Mouse (Mus musculus) limb, embryonic 14.5 days (tissue): ENCODE measurements at regions not wholly inside any gene's neighbourhood (a gene's known extent, or its start where the extent isn't known, plus 50 kb on each side); places are given as distances from the start of the nearest gene placed in this dataset.
A peak's percentile ranks its signal among the peaks of the same experiment; 100 is the strongest.

ENCODE experiments used
- ATAC-seq: fragments of 200-750 bp; cut with Nextera tagmentation; 2 replicates; pipeline ENCODE4 v1.8.0; 2017; ENCODE audit warnings: low read depth, moderate number of reproducible peaks, moderate TSS enrichment; ENCODE audit not compliant: low FRiP score
- DNase-seq: peaks from one replicate; pipeline ENCODE4 v3.0.0-alpha.2; 2015; ENCODE audit warnings: low spot score
- H3K27ac ChIP-seq: fragments of 300-500 bp; sonication (generic); replicated peaks from 2 replicates; pipeline ENCODE4 v1.5.1; 2014; ENCODE audit warnings: low read depth, mild to moderate bottlenecking, low read length, moderate library complexity, mixed read lengths
- H3K27me3 ChIP-seq: fragments of 300-500 bp; sonication (generic); 2 replicates; pipeline ENCODE4 v1.6.1; 2014; ENCODE audit warnings: low read length, mixed read lengths; ENCODE audit not compliant: control insufficient read depth, insufficient read depth
- H3K36me3 ChIP-seq: fragments of 300-500 bp; sonication (generic); 2 replicates; pipeline ENCODE4 v1.6.1; 2014; ENCODE audit warnings: mild to moderate bottlenecking, low read length, moderate library complexity, mixed read lengths; ENCODE audit not compliant: control insufficient read depth, insufficient read depth
- H3K4me1 ChIP-seq: fragments of 300-500 bp; sonication (generic); 2 replicates; pipeline ENCODE4 v1.6.1; 2014; ENCODE audit warnings: antibody characterized with exemption, low read length, mixed read lengths; ENCODE audit not compliant: control insufficient read depth, insufficient read depth
- H3K4me2 ChIP-seq: fragments of 300-500 bp; sonication (generic); replicated peaks from 2 replicates; pipeline ENCODE4 v1.6.1; 2014; ENCODE audit warnings: low read depth, mild to moderate bottlenecking, low read length, moderate library complexity; ENCODE audit not compliant: severe bottlenecking
- H3K4me3 ChIP-seq: fragments of 300-500 bp; sonication (generic); replicated peaks from 2 replicates; pipeline ENCODE4 v1.5.1; 2014; ENCODE audit warnings: low read length
- H3K9ac ChIP-seq: fragments of 300-500 bp; sonication (generic); 2 replicates; pipeline ENCODE4 v1.6.1; 2014; ENCODE audit warnings: mild to moderate bottlenecking, low read depth, low read length, moderate library complexity; ENCODE audit not compliant: severe bottlenecking
- H3K9me3 ChIP-seq: fragments of 300-500 bp; sonication (generic); 2 replicates; pipeline ENCODE4 v1.6.1; 2016; ENCODE audit warnings: low read length; ENCODE audit not compliant: control insufficient read depth
- POLR2A ChIP-seq: fragments of 200-500 bp; IDR thresholded peaks from 2 replicates; pipeline ENCODE4 v1.8.0; 2012; ENCODE audit warnings: inconsistent platforms, mild to moderate bottlenecking, moderate library complexity, borderline replicate concordance; ENCODE audit not compliant: insufficient read depth, insufficient read length; ENCODE audit errors: extremely low read depth
- WGBS: fragments of 180-500 bp; shearing (Covaris S2); extraction: QIAGEN DNeasy Blood & Tissue Kit; methylation state at CpG from one replicate; pipeline ENCODE4 v1.1.7; 2014; 5-methylcytosine and 5-hydroxymethylcytosine counted together

- WGBS, result 31% methylated on average over 3 of the region's 3 CpGs
- no peaks in the 10 kb centered on the region for H3K36me3 ChIP-seq
- DNase-seq (peak; percentile 59), ATAC-seq (peak; percentile 69)
- no peaks in the 10 kb centered on the region for H3K27me3 ChIP-seq
- TF ChIP-seq POLR2A, result no peak
- no peaks in the 10 kb centered on the region for H3K9me3 ChIP-seq
- H3K9ac ChIP-seq, result no peak overlapping the region
- H3K4me2 ChIP-seq, result no peak overlapping the region
- H3K4me3 ChIP-seq, result no peak overlapping the region
- peak overlapping the region; percentile 26; the same call in 1 of the 2 replicates for H3K27ac ChIP-seq
- no peaks in the 10 kb centered on the region for H3K4me1 ChIP-seq
These were observed 61.7 kb upstream of the 6030498E09Rik start for GRCm38 (mm10) chrX:38710660-38711264.

DNA sequence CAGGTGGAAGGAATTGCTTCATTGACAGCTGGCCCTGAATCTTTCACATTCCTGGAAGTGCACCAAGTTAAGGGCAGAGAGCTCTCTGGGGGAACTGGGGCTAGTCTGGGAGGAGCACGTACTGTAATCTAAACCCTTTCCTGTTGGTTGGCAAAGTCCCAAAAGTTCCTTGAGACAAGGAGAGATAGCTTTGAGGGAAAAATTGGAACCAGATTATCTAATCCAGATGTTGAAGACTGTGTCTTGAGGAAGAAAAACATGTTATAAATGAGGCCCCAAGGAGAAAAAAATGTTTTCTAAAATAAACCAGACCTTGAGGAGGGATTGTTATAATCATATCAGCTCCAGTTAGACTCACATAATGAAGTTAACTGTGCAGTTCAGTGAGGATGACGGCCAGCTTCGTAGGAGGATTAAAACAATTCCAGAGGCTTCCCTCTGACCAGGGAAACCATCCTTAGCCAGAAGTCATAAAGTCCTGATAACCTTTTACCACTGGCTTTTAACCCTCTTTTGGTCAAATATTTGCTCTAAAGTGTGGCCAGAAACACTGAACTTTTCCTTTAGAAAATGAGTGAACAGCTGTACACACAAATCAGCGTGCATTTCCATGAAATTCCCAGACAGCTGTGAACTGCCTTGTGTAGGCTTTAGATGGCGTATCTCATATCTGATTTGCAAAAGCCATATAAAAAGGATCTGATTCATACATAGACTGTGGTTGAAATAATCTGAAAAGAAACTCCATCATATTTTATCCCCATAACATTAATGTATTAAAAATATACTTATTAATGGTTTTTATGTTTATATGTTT, 60.8 kb upstream of the 6030498E09Rik start:
- Histone ChIP-seq H3K4me2 (no peak overlapping the region), H3K4me3 (no peak overlapping the region), H3K27me3 (no peaks in the 10 kb centered on the region), H3K36me3 (no peaks in the 10 kb centered on the region), H3K9ac (no peak overlapping the region), H3K4me1 (no peaks in the 10 kb centered on the region), H3K27ac (no peak overlapping the region), H3K9me3 (no peaks in the 10 kb centered on the region)
- DNase-seq (peak; percentile 83), ATAC-seq (peak; percentile 84)
- 29% methylated on average over 5 of the region's 5 CpGs for WGBS
- TF ChIP-seq POLR2A, result no peak
